Mouse (Mus musculus) urinary bladder, postnatal 36 days (tissue): ENCODE results near the gene Slc16a10.

Source experiments
- DNase-seq, 2 experiments: peaks; one replicate each; pipeline ENCODE4 v3.0.0; 2022; ENCODE audit warnings: low spot score in 2 of 2, mixed read lengths in 1 of 2

Gene Slc16a10

DNA sequence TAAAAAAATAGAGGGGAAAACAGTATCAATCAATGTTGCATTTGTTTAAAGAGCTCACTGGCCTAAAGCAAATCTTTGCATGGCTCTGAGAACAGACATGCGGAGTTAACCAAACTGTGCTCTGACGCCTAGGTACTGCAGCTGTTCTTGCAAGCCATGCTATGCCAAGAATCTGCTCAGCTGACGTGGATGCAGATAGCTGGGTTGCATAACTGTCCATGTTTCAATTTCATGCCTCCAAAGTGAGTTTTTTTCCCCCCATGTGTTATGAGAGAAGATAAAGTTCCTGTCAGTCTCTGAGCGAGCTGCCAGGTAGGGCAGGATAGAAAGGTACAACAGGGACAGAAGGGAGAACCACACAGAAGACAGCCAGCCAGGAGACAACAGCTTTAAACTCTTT lies 72.8 kb downstream of the Slc16a10 start:
- DNase-seq, result no peak

DNA sequence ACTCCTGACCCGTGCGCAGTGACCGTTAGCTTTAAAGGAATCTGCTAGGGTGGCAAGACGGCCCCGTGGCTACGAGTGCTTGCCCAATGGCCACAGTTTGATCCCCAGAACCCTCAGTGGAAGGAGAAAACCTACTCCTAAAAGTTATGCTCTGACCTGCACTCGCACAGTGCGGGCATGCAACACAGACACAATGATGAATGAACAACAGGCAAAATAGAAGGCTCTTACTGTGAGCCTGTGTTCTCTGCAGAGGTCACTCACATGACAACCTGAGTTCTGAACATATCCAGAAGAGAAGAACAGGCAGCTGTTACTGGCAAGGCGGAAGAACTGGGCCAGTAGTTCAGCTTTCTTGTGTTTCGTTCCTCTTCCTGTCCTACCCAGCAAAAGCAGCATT lies 73.5 kb downstream of the Slc16a10 start:
- DNase-seq, result no peak

DNA sequence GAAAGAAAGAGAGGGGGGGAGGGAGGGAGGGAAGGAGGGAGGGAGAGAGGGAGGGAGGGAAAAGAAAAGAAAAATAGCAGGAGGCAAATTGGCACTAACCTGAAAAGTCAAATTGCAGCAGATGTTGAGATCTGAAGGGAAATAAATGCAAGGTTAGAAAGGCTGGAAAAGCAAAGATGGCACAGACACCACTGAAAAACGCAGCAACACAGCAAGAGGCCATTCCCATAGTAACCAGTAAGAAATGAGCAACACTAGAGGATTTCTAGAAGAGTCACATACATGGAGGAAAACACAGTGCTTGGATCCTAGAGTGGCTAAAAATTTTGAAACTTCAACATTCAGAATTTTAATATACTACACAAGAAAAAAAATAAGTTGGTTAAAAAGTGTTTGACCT lies 74.5 kb downstream of the Slc16a10 start:
- DNase-seq, result no peak

DNA sequence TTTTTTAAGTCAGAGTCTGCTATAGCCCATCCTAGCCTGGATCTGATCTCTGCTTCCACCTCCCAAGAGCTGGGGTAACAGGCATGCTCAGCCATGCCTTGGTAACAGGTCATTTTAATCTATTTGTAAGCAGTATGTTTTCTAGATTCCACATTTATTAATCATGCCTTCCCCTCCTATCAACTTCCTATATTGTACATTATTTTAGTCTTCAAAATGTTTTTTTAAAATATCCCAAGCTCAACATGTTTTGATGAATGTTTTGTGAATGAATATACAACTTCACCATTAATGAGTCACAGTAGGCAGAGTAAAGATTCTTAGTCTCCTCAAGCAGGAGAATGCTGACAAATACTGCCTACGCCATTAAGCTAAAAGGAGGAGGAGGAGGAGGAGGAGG lies 75.0 kb downstream of the Slc16a10 start:
- no peak for DNase-seq

GRCm38 (mm10) chr10:40065357-40065756 lies 76.7 kb downstream of the Slc16a10 start:
- DNase-seq, result no peak

- DNase-seq, result no peak
Measured at GRCm38 (mm10) chr10:40063291-40063890, 78.7 kb downstream of the Slc16a10 start.

- DNase-seq, result no peak
Measured at GRCm38 (mm10) chr10:40062812-40063211, 79.2 kb downstream of the Slc16a10 start.

DNA sequence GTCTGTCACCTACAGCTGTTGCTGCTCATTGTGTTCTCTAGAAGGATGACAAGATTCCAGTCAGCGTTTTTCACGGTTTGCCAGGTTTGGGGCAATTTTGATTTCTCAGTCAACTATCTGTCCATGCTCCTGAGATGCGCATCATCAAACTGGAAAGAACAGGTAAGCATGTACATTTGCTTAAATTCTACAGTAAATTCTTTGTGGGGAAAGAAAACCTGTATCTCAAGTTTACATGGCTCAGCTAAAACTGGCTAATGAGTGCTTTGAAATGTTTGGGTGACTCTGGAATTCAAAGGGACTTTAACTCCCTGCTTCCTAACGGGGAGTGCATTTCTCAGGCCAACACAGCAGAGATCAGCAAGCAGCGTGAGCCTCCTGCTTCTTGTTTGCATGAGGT lies 80.1 kb downstream of the Slc16a10 start:
- DNase-seq, result no peak

DNA sequence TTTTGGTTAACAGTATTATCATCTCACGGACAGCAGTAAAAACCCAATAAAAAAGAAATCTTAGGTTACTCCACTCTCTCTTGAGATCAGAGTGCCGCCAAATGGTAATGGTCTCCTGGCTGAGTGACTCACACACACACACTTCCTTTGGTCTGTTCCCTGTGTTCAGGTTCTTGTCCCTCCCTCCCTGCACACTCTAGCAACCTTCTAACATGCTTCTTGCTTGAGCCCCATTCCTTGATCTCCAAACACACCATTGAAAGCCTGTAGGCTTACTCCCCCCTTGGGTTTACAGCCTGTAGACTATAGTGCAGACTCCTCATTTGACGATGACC lies 83.3 kb downstream of the Slc16a10 start:
- DNase-seq, result no peak

DNA sequence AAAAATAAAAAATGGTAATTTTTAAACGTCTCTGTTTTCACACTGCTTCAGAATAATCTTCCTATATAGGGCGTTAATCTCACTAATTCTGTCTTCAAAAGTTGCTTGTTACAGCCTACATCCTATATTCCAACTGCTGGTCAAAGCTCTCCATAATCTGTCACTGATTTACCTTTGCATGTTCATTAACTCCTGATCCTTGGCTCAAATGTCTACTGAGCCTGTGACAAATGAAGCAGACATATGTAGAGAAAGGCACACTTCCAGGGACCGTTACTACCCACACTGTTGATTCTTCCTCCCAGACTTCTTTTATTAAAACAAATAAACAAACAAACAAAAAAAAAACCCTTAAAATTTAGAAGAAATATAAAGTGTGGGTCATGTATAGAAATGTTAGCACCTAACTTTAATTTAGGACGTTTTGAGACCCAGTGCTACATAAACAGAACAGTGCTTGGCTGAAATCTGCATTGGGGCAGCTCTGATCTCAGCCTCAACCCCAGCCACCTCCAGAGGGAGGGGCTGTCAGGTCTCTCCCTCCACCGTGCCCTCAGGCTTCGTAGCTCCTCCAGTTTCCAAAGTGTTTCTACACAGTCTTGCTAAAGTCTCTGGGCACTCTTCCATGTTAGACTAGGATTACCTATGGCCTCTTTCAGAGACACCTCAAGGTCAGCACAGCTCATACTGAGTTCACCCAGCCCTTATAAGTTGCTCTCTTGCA lies 83.8 kb downstream of the Slc16a10 start:
- no peak for DNase-seq

GRCm38 (mm10) chr10:40057615-40058014 lies 84.4 kb downstream of the Slc16a10 start:
- no peak for DNase-seq

DNA sequence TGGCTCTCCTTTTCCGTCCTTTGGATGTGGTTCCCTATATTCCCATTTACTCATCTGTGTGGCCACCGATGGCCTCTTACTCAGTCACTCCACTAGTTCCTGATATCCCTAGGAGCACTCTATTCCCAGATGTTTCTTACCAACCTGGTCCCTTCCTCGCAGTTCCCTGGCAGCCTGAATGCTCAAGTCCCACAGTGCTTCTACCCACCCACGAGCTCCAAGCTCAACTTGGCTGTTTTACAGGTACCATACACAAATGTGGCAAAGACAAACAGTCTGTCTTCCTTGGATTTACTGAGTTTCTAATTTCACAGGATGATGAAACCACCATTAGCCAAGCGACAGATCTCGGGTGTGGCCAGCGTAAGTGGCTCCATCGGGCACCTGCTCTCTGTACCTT lies 87.6 kb downstream of the Slc16a10 start:
- no peak for DNase-seq

- no peak for DNase-seq
Measured at GRCm38 (mm10) chr10:40053896-40054295, 88.2 kb downstream of the Slc16a10 start.

DNA sequence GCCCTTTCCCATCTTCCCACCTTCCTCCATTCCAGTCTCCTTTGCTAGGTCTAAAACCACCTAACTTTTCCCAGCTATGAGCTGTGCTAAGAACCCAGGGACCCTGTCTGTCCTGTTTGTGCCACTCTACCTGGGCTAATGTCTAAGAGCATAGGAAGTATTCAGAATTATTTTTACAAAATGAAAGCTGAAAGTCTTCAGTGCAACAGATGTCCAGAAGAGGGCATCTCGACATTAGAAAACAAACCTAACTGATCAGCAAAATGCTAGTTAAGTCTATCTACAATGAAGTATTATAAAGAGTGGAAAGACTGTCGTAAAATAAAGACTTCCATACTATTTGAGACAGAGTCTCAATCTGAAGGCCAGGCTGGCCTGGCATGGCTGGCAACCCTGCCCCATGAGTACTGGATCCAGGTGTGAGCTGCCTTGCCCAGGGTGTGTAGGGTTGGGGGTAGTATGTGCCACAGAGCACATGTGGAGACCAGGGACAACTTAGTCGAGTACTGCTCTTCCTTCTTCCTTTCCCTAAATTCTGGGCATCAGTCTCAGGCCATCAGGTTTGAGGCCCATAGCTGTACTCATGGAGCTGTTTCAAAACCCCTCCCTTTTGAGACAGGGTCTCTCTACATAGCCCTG lies 88.7 kb downstream of the Slc16a10 start:
- DNase-seq, result no peak

GRCm38 (mm10) chr10:40051997-40052396 lies 90.1 kb downstream of the Slc16a10 start:
- DNase-seq, result no peak

DNA sequence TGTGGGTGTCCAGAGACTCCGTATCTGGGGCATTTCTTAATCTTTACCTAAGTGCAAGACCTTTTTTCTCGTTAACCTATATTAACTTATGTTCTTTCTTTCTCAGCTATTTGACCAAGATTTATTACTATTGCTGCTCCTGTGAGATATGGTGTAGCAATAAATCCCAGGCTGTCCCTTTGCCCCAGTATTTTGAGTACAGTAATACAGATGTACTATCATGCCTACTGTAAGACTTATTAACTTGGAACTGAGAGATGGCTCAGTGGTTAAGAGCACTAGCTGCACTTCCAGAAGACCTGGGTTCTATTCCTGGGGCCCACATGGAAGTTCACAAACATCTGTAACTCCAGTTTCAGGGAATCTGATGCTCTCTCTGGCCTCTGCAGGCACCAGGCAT lies 91.3 kb downstream of the Slc16a10 start:
- DNase-seq, result no peak

- DNase-seq, result no peak
Measured at GRCm38 (mm10) chr10:40041339-40041738, 100.7 kb downstream of the Slc16a10 start.

DNA sequence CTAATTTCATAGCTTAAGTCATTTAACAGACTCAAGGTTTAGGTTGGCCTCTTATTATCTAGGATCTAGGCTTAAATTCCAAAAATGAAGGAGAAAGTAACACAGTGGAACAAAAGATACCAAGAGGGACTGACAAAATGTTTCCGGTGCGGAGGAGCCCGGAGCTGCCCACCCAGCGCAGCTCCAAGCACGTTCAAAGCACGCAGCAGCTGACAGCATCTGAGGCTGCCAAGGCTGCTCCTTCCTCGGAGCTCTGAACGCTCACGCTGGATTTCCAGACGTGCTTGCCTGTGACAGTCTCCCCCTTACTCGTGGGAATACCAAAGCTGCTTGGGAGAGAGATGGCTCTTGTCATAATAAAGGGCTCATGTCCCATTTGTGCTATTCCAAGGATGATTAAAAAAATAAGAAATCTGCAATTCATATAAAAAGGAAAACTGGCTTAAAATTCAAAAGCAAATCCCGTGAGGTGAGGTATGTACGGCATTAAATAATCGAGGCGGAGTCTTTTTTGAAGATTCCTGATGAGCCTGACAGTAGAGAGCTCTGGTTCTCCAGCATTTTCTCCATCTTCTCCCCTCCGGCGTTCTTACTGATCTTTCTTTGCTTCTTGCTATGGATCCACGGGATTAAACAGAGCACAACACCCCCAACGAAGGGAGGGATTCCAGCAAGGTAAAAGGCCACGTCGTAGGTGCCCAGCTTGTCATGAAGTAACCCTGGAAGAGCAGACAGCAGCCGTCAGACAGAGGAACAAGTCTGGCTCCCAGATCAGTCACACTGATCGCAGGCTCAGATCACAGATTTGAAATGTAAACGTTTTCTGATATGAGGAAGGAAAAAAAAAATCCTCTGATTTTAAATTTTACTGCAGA lies 105.1 kb downstream of the Slc16a10 start:
- no peak for DNase-seq

- DNase-seq, result no peak
Measured at GRCm38 (mm10) chr10:40034956-40035355, 107.1 kb downstream of the Slc16a10 start.

GRCm38 (mm10) chr10:40032897-40033296 lies 109.2 kb downstream of the Slc16a10 start:
- DNase-seq, result no peak

DNA sequence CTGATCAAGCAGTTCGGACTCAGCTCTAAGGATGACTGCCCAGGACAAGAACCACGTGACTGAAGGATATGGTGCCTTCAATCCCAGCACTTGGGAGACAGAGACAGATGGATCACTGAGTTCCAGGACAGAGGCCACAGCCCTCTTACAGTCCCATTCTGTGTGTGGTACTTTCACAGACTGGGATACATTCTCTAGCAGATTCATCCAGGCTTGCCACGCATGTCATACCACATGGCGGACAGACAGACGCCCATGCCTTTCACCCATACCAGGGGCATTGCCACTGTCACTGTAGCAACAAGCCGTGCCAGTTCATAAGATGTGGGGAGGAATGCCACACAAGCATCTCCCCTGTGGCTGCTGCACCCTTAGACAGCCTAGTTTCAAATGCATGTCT lies 111.3 kb downstream of the Slc16a10 start:
- DNase-seq, result no peak

DNA sequence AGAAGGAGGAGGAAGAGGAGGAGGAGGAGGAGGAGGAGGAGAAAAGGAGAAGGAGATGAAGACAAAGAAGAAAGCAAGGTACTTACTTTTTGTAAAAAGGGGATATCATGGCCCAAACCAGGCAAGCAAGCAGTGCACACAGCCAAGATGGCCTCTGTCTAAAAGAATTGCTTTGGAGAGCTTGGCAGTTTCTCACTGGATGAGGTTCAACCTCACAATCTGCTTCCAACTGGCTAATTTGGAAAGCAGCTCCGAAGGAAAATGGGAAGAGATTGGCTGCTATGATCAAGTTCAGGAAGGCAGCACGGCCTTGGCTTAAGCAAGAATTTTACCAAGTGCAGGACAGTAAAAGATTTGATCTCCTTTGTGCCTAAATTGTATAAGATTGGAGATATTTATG lies 112.4 kb downstream of the Slc16a10 start:
- DNase-seq, result no peak
